Mouse (Mus musculus): Measurements from ENCODE around the gene BC051142.

Gene BC051142

GRCm38 (mm10) chr17:34398711-34399393 is at the start of gene BC051142:
Gene BC051142, plus strand, starts transcription at chr17:34398820.
- DNase-seq: peak; percentile 85

GRCm38 (mm10) chr17:34349429-34349828 is 49.2 kb upstream of the BC051142 start:
- DNase-seq: peak; percentile 94 to 95

GRCm38 (mm10) chr17:34354539-34354938 is 44.1 kb upstream of the BC051142 start, which contains the start of gene Btnl2:
Gene Btnl2, plus strand, starts transcription at chr17:34354822.
- no peak for DNase-seq

GRCm38 (mm10) chr17:34354940-34355339 is 43.7 kb upstream of the BC051142 start:
- peak; percentile 81 to 85 for DNase-seq

GRCm38 (mm10) chr17:34362954-34363546 is 35.6 kb upstream of the BC051142 start:
- DNase-seq: peak; percentile 45 to 57

GRCm38 (mm10) chr17:34363676-34364310 is 34.8 kb upstream of the BC051142 start:
- no peak for DNase-seq

GRCm38 (mm10) chr17:34365031-34365430 is 33.6 kb upstream of the BC051142 start:
- DNase-seq: no peak

GRCm38 (mm10) chr17:34370563-34370962 is 28.1 kb upstream of the BC051142 start:
- DNase-seq: no peak

- no peak for DNase-seq
Measured at GRCm38 (mm10) chr17:34373055-34373709, 25.4 kb upstream of the BC051142 start.

- DNase-seq: no peak
Measured at GRCm38 (mm10) chr17:34376847-34377246, 21.8 kb upstream of the BC051142 start, which contains the start of gene Btnl1. Gene Btnl1, plus strand, starts transcription at chr17:34377132.

GRCm38 (mm10) chr17:34377450-34378209 is 21.0 kb upstream of the BC051142 start:
- DNase-seq: peak; percentile 35

- peak; percentile 51 to 53 for DNase-seq
Measured at GRCm38 (mm10) chr17:34378716-34379115, 19.9 kb upstream of the BC051142 start.

GRCm38 (mm10) chr17:34379451-34379850 is 19.2 kb upstream of the BC051142 start:
- DNase-seq: no peak

- no peak for DNase-seq
Measured at GRCm38 (mm10) chr17:34381876-34382275, 16.7 kb upstream of the BC051142 start.

GRCm38 (mm10) chr17:34383212-34383611 is 15.4 kb upstream of the BC051142 start:
- peak; percentile 86 for DNase-seq

- no peak for DNase-seq
Measured at GRCm38 (mm10) chr17:34384699-34385098, 13.9 kb upstream of the BC051142 start.

GRCm38 (mm10) chr17:34386656-34387055 is 12.0 kb upstream of the BC051142 start:
- no peak for DNase-seq

GRCm38 (mm10) chr17:34388513-34388912 is 10.1 kb upstream of the BC051142 start:
- peak; percentile 67 to 73 for DNase-seq

GRCm38 (mm10) chr17:34391507-34391906 is 7.1 kb upstream of the BC051142 start:
- DNase-seq: no peak

- peak; percentile 46 for DNase-seq
Measured at GRCm38 (mm10) chr17:34392321-34392720, 6.3 kb upstream of the BC051142 start.

GRCm38 (mm10) chr17:34397357-34397756 is 1.3 kb upstream of the BC051142 start:
- peak; percentile 58 to 67 for DNase-seq

- DNase-seq: peak; percentile 76 to 81
Measured at GRCm38 (mm10) chr17:34398058-34398710, 436 bp upstream of the BC051142 start.

Data from B cell, adult 2 months (primary cell).